Mouse (Mus musculus): ENCODE data around the gene Dek.

Gene Dek

DNA sequence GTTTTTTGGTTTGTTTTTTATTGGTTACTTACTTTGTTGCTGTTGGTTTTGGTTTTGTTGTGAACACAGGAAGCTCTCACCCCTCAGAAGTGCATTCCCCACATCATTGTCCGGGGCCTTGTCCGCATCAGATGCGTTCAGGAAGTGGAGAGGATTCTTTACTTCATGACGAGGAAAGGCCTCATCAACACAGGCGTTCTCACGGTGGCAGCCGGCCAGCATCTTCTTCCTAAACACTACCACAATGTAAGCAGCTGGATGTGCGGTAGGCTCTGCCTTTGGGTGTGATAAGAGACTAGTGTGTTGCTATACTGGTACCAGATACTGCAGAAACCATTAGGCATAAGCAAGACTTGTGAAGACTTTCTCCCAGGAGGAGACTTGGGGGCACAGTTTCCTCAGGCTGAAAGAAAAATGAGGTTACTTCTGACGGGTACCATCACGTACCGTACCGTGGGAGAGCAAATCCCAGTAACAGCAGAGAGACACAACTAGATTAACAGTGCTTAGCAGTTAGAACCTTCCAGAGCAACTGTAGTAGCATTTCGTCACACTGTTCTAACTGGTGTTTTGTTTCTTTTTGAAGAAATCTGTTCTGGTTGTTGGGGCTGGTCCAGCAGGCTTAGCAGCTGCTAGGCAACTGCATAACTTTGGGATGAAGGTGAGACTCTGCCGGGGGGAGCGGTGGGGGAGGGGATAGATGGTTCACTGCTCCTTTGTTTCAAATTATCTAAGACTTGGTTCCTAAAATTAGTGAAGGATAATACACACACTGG lies 41.8 kb downstream of the Dek start:
- no peak for DNase-seq (ENCODE audit: extremely low read depth, insufficient read length, low spot score)

- DNase-seq (ENCODE audit: extremely low read depth, insufficient read length, low spot score) = no peak
These were observed 43.2 kb downstream of the Dek start for GRCm38 (mm10) chr13:47062756-47063155.

GRCm38 (mm10) chr13:47056781-47057180 lies 49.2 kb downstream of the Dek start:
- no peak for DNase-seq (ENCODE audit: extremely low read depth, insufficient read length, low spot score)

GRCm38 (mm10) chr13:47056126-47056525 lies 49.9 kb downstream of the Dek start:
- no peak for DNase-seq (ENCODE audit: extremely low read depth, insufficient read length, low spot score)

- DNase-seq (ENCODE audit: extremely low read depth, insufficient read length, low spot score) = no peak
These were observed 52.0 kb downstream of the Dek start for GRCm38 (mm10) chr13:47053971-47054370.

DNA sequence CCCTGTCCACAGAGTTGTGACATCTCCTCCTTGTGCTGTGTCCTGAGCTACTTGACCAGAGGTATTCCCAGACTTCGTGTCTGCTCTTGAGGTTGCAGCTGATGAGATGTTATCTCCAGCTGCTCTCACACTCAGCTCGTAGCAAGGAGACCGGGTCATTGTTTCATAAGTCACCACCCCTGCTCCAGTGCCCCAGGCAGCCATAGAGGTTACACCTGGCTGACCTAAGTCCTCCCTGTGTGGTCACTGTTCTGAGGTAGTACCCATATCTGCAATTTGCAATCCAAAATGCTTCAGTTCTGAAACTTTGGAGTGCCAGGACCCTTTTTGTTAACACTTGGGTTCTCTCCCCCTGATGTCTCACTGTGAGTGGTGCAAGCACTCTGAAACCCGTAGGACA lies 56.0 kb downstream of the Dek start:
- DNase-seq (ENCODE audit: extremely low read depth, insufficient read length, low spot score) = no peak

DNA sequence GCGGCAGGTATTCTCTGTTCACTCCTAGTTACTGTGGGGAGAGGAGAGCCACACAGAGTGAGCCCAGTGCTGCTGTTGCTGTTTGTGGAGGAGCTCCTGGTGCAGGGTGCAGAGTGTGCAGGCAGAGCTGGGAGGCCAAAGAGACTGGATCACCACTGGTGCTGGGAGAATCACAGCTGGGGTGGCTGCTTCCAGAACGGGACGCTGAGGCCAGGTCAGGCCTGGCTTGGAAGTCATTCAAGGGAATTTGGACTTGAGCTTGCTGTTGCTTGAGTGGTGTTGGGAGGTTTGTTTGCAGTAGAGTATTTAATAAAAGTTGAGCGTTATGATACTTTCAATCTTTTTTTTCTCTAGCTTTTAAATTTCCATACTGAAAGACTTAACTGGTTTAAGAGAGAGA lies 58.0 kb downstream of the Dek start:
- DNase-seq (ENCODE audit: extremely low read depth, insufficient read length, low spot score) = no peak

GRCm38 (mm10) chr13:47044617-47044947 lies 61.4 kb downstream of the Dek start, which contains the start of gene Tpmt:
Tpmt (minus strand) TSS chr13:47044737.
- DNase-seq (ENCODE audit: extremely low read depth, insufficient read length, low spot score) = no peak

GRCm38 (mm10) chr13:47043833-47044616 lies 62.0 kb downstream of the Dek start:
- peak; percentile 16 for DNase-seq (ENCODE audit: extremely low read depth, insufficient read length, low spot score)

DNA sequence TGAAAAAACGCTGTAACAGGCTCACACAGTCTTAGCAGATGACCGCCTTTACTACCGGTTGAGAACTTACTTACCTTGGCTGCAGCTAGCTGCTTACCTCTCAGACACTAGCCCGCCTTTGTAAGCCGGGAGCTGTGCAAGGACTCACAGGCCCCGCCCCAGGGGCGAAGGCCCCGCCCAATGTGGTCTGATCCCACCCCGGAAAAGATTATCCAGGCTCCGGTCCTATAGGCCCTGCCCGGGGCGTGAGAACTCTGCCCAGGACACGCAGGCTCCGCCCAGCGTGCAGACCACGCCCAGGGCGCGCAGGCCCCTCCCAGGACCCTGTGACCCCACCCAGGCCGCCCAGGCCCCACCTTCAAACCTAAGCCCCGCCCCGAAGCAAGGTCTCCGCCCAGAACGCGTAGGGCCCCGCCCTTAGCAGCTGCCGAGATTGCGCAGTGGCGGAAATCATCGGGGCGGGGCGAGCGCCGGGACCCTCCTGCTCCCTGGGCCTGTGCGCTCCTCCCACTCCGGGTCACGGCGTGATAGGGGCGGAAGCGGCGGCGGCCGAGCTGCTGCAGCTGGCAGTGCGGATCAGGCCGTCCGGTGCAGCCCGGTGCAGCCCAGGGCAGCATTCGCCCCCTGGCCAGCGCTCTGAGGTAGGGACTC lies 62.8 kb downstream of the Dek start, which contains the start of gene Kdm1b:
Gene Kdm1b, plus strand, starts transcription at position 470 of the 651 bp plus-strand sequence.
- peak; percentile 96 for DNase-seq (ENCODE audit: extremely low read depth, insufficient read length, low spot score)

GRCm38 (mm10) chr13:47042024-47042633 lies 63.9 kb downstream of the Dek start:
- DNase-seq (ENCODE audit: extremely low read depth, insufficient read length, low spot score) = no peak

DNA sequence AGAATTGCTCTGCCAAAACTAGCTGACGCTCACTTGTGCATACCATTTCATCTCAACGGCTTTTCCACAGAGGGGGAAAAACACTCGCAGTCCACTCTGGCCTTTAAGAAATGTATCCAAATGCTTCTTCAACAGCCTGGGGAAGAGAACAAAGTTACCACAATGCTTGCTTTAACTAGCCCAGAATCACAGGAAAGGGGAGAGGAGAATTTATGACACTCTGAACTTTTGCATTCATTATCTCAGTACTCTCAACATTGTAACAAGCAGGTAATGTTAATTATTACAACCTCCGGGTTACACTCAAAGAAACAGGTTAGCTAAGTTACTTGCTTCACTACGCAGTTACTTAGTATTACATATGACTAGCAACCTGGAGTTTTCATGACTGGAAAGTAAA lies 65.9 kb downstream of the Dek start:
- no peak for DNase-seq (ENCODE audit: extremely low read depth, insufficient read length, low spot score)

- DNase-seq (ENCODE audit: extremely low read depth, insufficient read length, low spot score) = no peak
These were observed 68.1 kb downstream of the Dek start for GRCm38 (mm10) chr13:47037946-47038345.
